Mouse (Mus musculus) intestine, postnatal 0 days (tissue): Measurements from ENCODE around the gene B3gnt6. TPM values are rescaled to one million over a fixed set of nuclear protein-coding genes. Genes with fewer than 3 reads are reported as not detected.

Experiments
- ATAC-seq: fragments of 200-750 bp; cut with Nextera tagmentation; 2 replicates; pipeline ENCODE4 v1.8.0; 2017; ENCODE audit warnings: mild to moderate bottlenecking, moderate TSS enrichment, moderate library complexity
- H3K27ac ChIP-seq: fragments of 300-500 bp; sonication (generic); 2 replicates; pipeline ENCODE4 v1.5.1; 2014; ENCODE audit warnings: mild to moderate bottlenecking, low read depth, low read length, moderate library complexity
- H3K27me3 ChIP-seq: fragments of 300-500 bp; sonication (generic); replicated peaks from 2 replicates; pipeline ENCODE4 v1.6.1; 2014; ENCODE audit warnings: low read length, mixed read lengths; ENCODE audit not compliant: control insufficient read depth, insufficient read depth
- H3K36me3 ChIP-seq: fragments of 300-500 bp; sonication (generic); 2 replicates; pipeline ENCODE4 v1.6.1; 2014; ENCODE audit warnings: mild to moderate bottlenecking, moderate library complexity; ENCODE audit not compliant: control insufficient read depth, insufficient read depth
- H3K4me1 ChIP-seq: fragments of 300-500 bp; sonication (generic); replicated peaks from 2 replicates; pipeline ENCODE4 v1.6.1; 2014; ENCODE audit warnings: antibody characterized with exemption, low read length, mixed read lengths; ENCODE audit not compliant: control insufficient read depth, insufficient read depth
- H3K4me2 ChIP-seq: fragments of 300-500 bp; sonication (generic); replicated peaks from 2 replicates; pipeline ENCODE4 v1.6.1; 2014; ENCODE audit warnings: low read depth, mild to moderate bottlenecking, moderate library complexity
- H3K4me3 ChIP-seq: fragments of 300-500 bp; sonication (generic); 2 replicates; pipeline ENCODE4 v1.5.1; 2014; ENCODE audit warnings: low read depth, low read length
- H3K9ac ChIP-seq: fragments of 300-500 bp; sonication (generic); 2 replicates; pipeline ENCODE4 v1.6.1; 2014; ENCODE audit warnings: mild to moderate bottlenecking, low read depth, low read length
- H3K9me3 ChIP-seq: fragments of 300-500 bp; sonication (generic); 2 replicates; pipeline ENCODE4 v1.6.1; 2016; ENCODE audit warnings: mixed run types; ENCODE audit not compliant: control insufficient read depth
- CTCF ChIP-seq: sonication (generic); IDR thresholded peaks from 2 replicates; pipeline ENCODE4 v1.5.1; 2016; ENCODE audit warnings: low read depth, mild to moderate bottlenecking, control low read depth, antibody characterized with exemption, moderate library complexity
- WGBS: fragments of 180-500 bp; shearing (Covaris S2); extraction: QIAGEN DNeasy Blood & Tissue Kit; methylation state at CpG from one replicate; pipeline ENCODE4 v1.1.7; 2014; 5-methylcytosine and 5-hydroxymethylcytosine counted together
- polyA plus RNA-seq: library from polyadenylated mRNA; unstranded; fragments of >200 nt; fragmentation: Nextera tagmentation; extraction: Ambion mirVana; gene quantifications from 2 replicates; pipeline ENCODE4 v1.2.1, GENCODE M21; 2015

B3gnt6 gene
- 0.08 and 0.21 TPM in 2 replicates for polyA plus RNA-seq

DNA sequence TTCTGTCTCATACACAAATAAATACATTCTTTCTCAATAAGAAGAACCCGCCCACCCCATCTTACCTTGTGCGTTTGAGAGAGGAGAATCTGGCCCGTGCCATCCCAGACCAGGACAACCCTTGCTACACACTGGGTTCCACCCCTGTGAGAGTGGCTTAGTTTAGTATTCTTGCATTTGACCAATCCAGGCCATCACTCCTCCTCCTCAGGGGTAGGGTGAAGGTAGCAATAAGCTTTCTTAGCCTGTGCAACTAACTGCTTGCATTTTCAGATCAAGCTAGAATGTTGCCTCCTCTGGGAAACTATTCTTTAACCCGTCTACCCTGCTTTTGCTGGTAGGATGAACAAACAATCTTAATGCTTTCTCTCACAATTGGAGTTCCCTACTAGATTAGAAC lies at the start of gene B3gnt6:
Gene B3gnt6 (minus strand): TSS at position 101 of the 400 bp plus-strand sequence.
- no peaks in the 10 kb centered on the region for H3K36me3 ChIP-seq
- peaks cover 3% of the 10 kb centered on the region; the same call in 1 of the 2 replicates for H3K27me3 ChIP-seq
- TF ChIP-seq CTCF = no peak
- 91% methylated on average over 4 of the region's 4 CpGs for WGBS
- H3K9ac ChIP-seq = no peak within 1 kb of the TSS
- H3K4me2 ChIP-seq = no peak within 1 kb of the TSS
- H3K27ac ChIP-seq = no peak within 1 kb of the TSS
- no peak within 1 kb of the TSS for H3K4me3 ChIP-seq
- no peak for ATAC-seq
- no peaks in the 10 kb centered on the region for H3K9me3 ChIP-seq
- peaks cover 3% of the 10 kb centered on the region for H3K4me1 ChIP-seq

- Histone ChIP-seq H3K27me3 (no peaks in the 10 kb centered on the region), H3K4me2 (no peak overlapping the region), H3K36me3 (no peaks in the 10 kb centered on the region), H3K4me1 (no peaks in the 10 kb centered on the region), H3K9ac (no peak overlapping the region), H3K9me3 (no peaks in the 10 kb centered on the region), H3K27ac (no peak overlapping the region), H3K4me3 (no peak overlapping the region)
- TF ChIP-seq CTCF = no peak
- no peak for ATAC-seq
- WGBS = 68% methylated on average over 3 of the region's 3 CpGs
These were observed 37.5 kb upstream of the B3gnt6 start for GRCm38 (mm10) chr7:98236686-98237359.

DNA sequence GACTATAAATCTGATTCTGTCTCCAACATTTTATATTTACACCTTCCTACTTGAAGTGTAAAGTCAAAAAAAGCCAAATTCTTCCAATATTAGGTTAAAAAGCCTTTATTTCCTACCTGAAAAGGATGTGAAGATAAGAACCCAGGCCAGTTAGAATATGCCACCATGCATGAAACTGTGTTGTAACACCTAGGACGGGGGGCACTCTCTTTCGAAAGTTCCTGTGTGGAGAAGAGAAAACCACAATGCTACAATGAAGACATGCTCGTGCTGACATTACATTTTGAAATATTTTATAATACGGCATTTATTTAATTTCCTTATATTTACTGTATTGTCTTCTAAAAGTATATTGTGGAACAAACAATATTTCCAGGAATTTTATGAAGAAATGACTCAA lies 24.5 kb upstream of the B3gnt6 start:
- Histone ChIP-seq H3K9me3 (no peaks in the 10 kb centered on the region), H3K4me1 (no peaks in the 10 kb centered on the region), H3K4me3 (no peak overlapping the region), H3K27ac (no peak overlapping the region), H3K9ac (no peak overlapping the region), H3K27me3 (no peaks in the 10 kb centered on the region), H3K36me3 (no peaks in the 10 kb centered on the region), H3K4me2 (no peak overlapping the region)
- no peak for TF ChIP-seq CTCF
- 95% methylated on average over 4 of the region's 4 CpGs for WGBS
- no peak for ATAC-seq

DNA sequence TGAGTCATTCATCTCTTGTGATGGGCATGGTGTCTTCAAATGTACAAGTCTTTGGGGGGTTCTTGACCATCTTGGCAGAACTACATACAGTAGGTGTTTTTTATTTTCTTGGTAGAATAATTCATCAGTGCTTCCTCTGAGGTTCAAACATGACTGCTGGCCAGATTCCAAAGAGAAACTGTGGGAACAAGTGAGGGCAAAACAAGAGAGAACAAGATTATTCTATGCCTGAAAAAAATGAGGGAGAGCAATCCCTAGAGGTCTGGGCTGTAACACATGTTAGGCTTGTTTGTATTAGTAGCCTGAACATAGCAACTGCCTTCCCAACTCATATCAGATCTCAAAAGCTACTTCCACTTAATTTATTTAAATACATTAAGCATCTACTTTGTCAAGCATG lies 17.4 kb upstream of the B3gnt6 start:
- Histone ChIP-seq H3K9ac (no peak overlapping the region), H3K27me3 (no peaks in the 10 kb centered on the region), H3K36me3 (no peaks in the 10 kb centered on the region), H3K9me3 (no peaks in the 10 kb centered on the region), H3K27ac (no peak overlapping the region), H3K4me2 (no peak overlapping the region), H3K4me1 (no peaks in the 10 kb centered on the region), H3K4me3 (no peak overlapping the region)
- no peak for TF ChIP-seq CTCF
- no peak for ATAC-seq

- Histone ChIP-seq H3K9me3 (no peaks in the 10 kb centered on the region), H3K4me1 (no peaks in the 10 kb centered on the region), H3K4me3 (no peak overlapping the region), H3K9ac (no peak overlapping the region), H3K4me2 (no peak overlapping the region), H3K27me3 (no peaks in the 10 kb centered on the region), H3K36me3 (no peaks in the 10 kb centered on the region), H3K27ac (no peak overlapping the region)
- no peak for ATAC-seq
- WGBS = 37% methylated on average over 4 of the region's 4 CpGs
- TF ChIP-seq CTCF = no peak
These were observed 3.7 kb upstream of the B3gnt6 start for GRCm38 (mm10) chr7:98202946-98203345.

DNA sequence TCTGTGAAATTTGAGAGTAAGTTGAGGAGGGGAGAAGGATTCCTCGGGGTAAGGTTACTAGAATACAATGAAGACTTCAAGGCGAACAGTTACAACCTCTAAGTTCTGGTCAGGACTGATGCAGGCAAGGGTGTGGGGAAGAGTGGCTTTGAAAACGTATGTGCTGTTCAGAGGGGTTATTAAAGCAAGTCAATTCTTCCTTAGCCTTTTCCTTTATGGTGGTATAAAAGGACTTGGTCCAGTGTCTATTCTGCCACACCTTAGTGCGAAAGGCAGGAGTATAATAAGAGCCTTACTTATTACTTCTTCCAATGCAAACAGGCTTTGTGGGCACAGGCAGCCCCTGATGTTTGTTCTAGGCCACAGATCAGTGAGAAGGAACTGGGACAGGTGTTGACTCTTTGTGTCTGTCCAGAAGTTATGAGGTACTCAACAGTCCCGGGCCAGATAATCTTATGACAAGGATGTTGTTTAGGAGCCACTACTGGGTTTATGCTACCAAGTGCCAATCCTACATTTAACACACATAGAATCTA lies 2.3 kb upstream of the B3gnt6 start:
- Histone ChIP-seq H3K4me3 (no peak overlapping the region), H3K27me3 (no peaks in the 10 kb centered on the region), H3K9me3 (no peaks in the 10 kb centered on the region), H3K4me2 (no peak overlapping the region), H3K27ac (no peak overlapping the region), H3K4me1 (no peaks in the 10 kb centered on the region), H3K9ac (no peak overlapping the region), H3K36me3 (no peaks in the 10 kb centered on the region)
- peak; percentile 60 for ATAC-seq
- 45% methylated on average over 5 of the region's 5 CpGs for WGBS
- TF ChIP-seq CTCF = no peak
